Mouse (Mus musculus) kidney, postnatal 10 days (tissue): ENCODE measurements around the gene Kctd3.
"Not testable (repeated sequence)": the region's sequence is repeated elsewhere in the genome, so short reads cannot be mapped to it uniquely, and the experiment has no call there.

ENCODE experiments used
- DNase-seq: peaks from one replicate; pipeline ENCODE4 v3.0.0; 2021; ENCODE audit warnings: mixed read lengths

Kctd3 gene

GRCm38 (mm10) chr1:189007239-189007979 lies at the start of gene Kctd3:
TSS of gene Kctd3 (minus strand) at chr1:189007841.
- peak; percentile 99 for DNase-seq

DNA sequence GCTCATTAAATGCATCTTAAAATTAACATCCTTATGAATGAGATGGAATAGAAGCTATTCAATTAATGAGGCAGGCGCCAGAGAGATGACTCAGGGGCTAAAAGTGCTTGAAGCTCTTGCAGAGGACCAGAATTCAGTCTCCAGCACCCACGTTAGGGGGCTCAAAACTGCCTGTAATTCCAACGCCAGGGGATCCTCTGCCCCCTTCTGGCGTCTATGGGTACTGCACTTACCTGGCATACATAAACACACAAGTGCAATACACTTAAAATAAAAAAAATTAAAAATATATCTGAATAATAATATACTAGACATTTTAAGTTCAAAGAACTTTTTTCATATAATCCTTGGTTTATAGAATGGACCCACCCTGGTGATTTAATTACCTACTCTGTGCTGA lies 49.8 kb upstream of the Kctd3 start:
- no peak for DNase-seq

GRCm38 (mm10) chr1:189055933-189056332 lies 48.3 kb upstream of the Kctd3 start:
- no peak for DNase-seq

GRCm38 (mm10) chr1:189054941-189055551 lies 47.4 kb upstream of the Kctd3 start:
- DNase-seq: no peak

DNA sequence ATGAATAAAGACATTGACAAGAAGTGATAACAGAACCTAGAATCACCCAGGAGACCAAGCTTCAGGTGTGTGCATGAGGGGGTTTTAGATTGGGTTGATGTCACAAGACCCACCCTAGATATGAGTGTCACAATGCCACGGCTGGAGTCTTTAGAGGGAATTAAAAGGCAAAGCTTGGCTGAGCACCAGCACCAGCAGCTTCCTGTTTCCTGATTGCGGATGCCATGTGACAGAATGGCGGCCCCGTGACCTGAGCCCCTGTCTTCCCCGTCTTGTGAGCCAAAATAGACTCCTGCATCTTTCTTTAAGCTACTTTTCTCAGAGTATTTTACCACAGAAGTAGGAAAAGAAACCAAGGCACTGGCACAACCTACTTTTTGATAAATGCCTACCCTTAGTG lies 46.5 kb upstream of the Kctd3 start:
- DNase-seq: peak; percentile 38

DNA sequence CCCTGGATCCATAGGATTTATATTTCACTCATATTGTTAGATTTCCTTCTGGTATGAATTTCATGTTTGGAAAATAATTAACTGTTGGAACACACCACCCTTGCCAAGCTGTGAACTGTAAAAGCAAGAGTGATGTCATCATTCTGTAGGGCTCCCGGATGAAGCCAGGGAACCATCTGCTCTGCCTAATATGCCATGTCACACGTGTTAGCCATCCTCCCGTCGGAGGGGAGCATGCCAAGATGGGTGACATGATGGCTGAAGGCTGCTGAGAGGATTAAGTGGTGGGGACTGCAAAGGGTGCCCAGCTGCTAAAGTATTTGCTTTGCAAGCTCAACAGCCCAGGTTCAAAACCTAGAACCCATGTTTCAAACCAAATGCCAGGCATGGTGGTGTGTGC lies 44.5 kb upstream of the Kctd3 start:
- no peak for DNase-seq

DNA sequence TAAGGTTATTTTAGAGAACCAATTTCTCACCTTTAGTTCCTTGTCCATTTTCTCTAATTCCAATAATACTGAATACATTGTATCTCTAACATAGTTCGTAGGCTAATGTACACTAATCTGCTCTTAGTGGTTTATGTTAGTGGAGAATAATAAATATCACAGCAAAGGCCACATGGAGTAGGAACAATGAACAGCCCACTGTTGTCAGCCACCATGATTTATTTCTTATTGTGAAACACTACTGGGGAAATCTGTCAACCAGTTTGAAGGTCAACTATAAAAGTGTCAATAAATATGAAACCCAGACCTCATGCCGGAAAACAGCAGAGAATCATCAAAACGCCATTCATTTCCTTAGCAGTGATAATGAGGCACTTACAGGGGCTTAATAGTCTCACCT lies 42.5 kb upstream of the Kctd3 start:
- DNase-seq: no peak

DNA sequence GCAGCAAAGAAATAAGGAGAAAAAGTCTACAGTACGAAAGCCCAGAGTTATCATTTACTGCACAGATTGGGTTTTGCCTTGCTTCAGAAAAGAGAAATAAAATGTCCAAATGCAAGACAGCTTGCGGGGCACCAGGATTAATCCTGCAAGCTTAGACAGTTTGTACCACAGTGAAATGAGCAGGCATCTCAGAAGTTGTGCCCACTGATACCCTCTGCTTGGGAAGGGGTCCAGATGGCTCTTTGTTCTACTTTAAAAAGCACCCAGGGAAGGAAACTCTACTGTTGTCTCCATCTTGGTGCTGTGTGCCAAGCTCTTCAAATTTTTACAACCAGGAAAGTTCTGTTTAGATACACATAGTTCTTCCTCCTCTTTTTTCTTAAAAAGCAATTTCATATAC lies 40.7 kb upstream of the Kctd3 start:
- no peak for DNase-seq

DNA sequence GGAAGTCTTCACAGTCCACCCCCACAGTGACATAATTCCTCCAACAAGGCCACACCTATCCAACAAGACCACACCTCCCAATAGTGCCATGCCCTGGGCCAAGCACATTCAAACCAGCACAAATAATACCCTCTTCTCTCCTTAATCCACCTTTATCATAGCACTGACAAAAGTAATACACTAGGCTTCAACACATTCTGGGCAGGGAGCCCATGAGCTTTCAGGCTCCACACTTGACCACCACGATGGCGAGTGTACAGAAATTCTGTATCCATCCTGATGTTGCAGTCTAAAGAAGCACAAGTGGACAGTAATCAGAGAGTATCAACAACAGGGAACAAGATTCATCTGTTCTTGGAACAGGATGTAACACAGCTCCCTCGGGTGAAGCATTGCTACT lies 40.3 kb upstream of the Kctd3 start:
- DNase-seq: no peak

DNA sequence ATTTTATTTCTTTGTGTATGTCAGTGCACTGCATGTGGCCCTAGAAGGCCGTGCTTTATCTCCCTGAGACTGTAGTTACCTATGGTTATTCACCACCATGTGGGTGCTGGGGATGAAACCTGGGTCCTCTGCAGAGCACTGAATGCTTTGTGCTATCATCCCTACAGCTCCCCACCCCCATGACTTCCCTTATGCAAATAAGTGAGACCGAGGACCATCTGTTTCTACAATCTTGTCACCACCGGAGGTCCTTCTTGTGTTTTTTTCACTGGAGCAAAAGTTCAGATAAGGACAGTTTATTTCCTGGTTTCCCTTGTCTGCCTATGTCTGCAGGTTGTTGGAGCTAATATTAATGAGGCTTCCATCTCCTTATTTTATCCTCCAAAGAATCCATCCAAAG lies 39.2 kb upstream of the Kctd3 start:
- DNase-seq: no peak

- no peak for DNase-seq
Measured at GRCm38 (mm10) chr1:189046301-189046700, 38.7 kb upstream of the Kctd3 start.

- DNase-seq: peak; percentile 15
Measured at GRCm38 (mm10) chr1:189041261-189041660, 33.6 kb upstream of the Kctd3 start.

DNA sequence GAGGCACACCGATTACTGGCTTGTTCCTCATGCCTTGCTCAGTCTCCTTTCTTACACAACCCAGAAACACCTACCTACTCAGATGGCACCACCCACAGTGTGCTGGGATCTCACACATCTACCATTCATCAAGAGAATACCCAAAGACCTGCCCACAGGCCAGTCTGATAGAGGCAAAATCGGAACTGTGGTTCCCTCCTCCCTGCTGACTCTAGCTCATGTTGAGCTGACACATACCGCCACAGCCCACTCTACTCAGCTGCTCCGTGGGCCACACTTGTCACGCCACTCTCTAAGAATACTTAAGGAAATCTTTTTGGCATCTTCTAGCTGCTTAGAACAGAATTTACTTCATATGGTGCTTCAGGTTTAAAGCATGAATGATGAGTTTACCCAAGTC lies 31.7 kb upstream of the Kctd3 start:
- no peak for DNase-seq

DNA sequence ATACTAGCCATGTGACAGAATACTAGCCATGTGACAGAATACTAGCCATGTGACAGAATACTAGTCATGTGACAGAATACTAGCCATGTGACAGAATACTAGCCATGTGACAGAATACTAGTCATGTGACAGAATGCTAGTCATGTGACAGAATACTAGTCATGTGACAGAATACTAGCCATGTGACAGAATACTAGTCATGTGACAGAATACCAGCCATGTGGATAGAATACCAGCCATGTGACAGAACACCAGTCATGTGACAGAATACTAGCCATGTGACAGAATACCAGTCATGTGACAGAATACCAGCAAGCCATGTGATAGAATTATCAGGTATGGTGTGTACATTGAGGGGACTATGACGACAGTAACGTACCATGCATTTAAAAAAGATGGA lies 25.2 kb upstream of the Kctd3 start:
- not testable (repeated sequence) for DNase-seq

DNA sequence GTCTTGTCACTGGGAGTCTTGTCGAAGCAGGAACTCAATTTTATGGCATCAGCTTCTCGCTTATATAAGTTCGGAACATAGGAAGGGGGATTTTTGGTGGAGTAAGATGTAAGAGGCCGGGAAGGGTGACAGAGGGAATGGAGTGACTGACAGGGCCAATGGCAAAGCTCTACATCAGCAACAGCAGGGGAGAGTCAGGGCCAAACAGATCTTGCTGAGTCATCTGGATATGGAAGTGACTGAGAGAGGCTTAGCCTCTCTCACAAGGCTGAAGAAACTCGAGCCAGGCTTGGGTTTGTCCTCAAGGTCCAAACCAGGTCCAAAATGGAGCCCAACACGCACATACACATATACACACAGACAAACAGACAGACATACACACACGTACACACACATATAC lies 23.3 kb upstream of the Kctd3 start:
- no peak for DNase-seq

- DNase-seq: peak; percentile 41
Measured at GRCm38 (mm10) chr1:189028267-189028666, 20.6 kb upstream of the Kctd3 start.

DNA sequence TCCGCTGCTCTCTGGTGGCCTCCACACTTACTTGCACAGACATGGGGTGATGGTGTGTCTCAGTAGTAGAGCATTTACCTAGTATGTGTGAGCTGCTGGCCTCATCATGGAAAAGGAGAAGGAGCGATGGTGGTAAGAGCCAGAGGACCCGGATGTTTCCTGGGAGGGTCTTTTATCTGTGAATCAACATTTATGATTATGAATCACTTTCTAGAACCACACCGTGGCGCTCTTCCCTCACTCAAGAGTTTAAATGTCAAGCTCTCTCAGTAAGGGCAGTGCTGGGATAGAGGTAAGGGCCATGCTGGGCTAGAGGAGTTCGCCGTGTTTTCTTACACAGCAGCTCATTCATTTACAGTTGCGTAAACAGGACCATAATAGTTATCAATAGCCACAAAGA lies 19.2 kb upstream of the Kctd3 start:
- peak; percentile 69 for DNase-seq

DNA sequence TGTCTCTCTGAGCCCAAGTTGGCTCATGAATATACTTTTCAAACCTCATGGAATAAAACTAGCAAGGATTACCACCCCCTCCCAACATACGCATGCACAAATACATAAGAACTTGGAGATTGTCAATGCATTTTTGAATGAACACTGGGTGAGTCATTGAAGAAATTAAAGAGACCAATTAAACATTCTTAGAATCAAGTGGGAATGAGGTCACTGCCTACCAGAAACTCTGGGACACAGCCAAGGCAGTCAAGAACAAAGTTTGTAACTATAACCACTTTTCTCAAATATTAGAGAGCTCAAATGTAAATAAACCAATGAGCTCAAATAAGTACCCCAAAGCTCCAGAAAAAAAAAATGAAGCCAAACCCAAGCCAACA lies 16.1 kb upstream of the Kctd3 start:
- no peak for DNase-seq

GRCm38 (mm10) chr1:189022925-189023700 lies 15.5 kb upstream of the Kctd3 start:
- DNase-seq: no peak

- no peak for DNase-seq
Measured at GRCm38 (mm10) chr1:189015372-189015771, 7.7 kb upstream of the Kctd3 start.

- no peak for DNase-seq
Measured at GRCm38 (mm10) chr1:189013587-189013921, 5.9 kb upstream of the Kctd3 start.

- DNase-seq: peak; percentile 32
Measured at GRCm38 (mm10) chr1:189012846-189013586, 5.4 kb upstream of the Kctd3 start.

GRCm38 (mm10) chr1:189010671-189011070 lies 3.0 kb upstream of the Kctd3 start:
- DNase-seq: no peak

GRCm38 (mm10) chr1:189007980-189008324 lies 311 bp upstream of the Kctd3 start:
- no peak for DNase-seq
